Mouse (Mus musculus) stomach, embryonic 16.5 days (tissue): ENCODE data around the gene Sec61b. TPM values are rescaled to one million over a fixed set of nuclear protein-coding genes. Genes with fewer than 3 reads are reported as not detected.

ENCODE experiments used
- ATAC-seq: fragments of 200-750 bp; cut with Nextera tagmentation; 2 replicates; pipeline ENCODE4 v1.8.0; 2017; ENCODE audit warnings: moderate number of reproducible peaks, moderate TSS enrichment; ENCODE audit not compliant: insufficient read depth, low FRiP score
- H3K27ac ChIP-seq: fragments of 300-500 bp; sonication (generic); 2 replicates; pipeline ENCODE4 v1.5.1; 2014; ENCODE audit warnings: low read length
- H3K27me3 ChIP-seq: fragments of 300-500 bp; sonication (generic); 2 replicates; pipeline ENCODE4 v1.6.1; 2014; ENCODE audit warnings: low read length, control low read depth, mixed read lengths; ENCODE audit not compliant: control insufficient read depth, insufficient read depth
- H3K36me3 ChIP-seq: fragments of 300-500 bp; sonication (generic); 2 replicates; pipeline ENCODE4 v1.6.1; 2014; ENCODE audit warnings: low read length; ENCODE audit not compliant: control insufficient read depth, insufficient read depth
- H3K4me1 ChIP-seq: fragments of 300-500 bp; sonication (generic); 2 replicates; pipeline ENCODE4 v1.6.1; 2014; ENCODE audit warnings: low read length, control low read depth, mixed read lengths; ENCODE audit not compliant: control insufficient read depth, insufficient read depth
- H3K4me2 ChIP-seq: fragments of 300-500 bp; sonication (generic); 2 replicates; pipeline ENCODE4 v1.6.1; 2014; ENCODE audit warnings: low read depth, low read length, mixed read lengths
- H3K4me3 ChIP-seq: fragments of 300-500 bp; sonication (generic); replicated peaks from 2 replicates; pipeline ENCODE4 v1.5.1; 2014; ENCODE audit warnings: mild to moderate bottlenecking, low read length
- H3K9ac ChIP-seq: fragments of 300-500 bp; sonication (generic); 2 replicates; pipeline ENCODE4 v1.6.1; 2014; ENCODE audit warnings: low read length
- H3K9me3 ChIP-seq: fragments of 300-500 bp; sonication (generic); replicated peaks from 2 replicates; pipeline ENCODE4 v1.6.1; 2016; ENCODE audit warnings: low read length, control low read depth; ENCODE audit not compliant: control insufficient read depth
- WGBS: fragments of 180-500 bp; shearing (Covaris S2); extraction: QIAGEN DNeasy Blood & Tissue Kit; methylation state at CpG from one replicate; pipeline ENCODE4 v1.1.7; 2014; 5-methylcytosine and 5-hydroxymethylcytosine counted together
- polyA plus RNA-seq: library from polyadenylated mRNA; unstranded; fragments of >200 nt; fragmentation: Nextera tagmentation; extraction: Ambion mirVana; gene quantifications from 2 replicates; pipeline ENCODE4 v1.2.1, GENCODE M21; 2015

Sec61b gene
- polyA plus RNA-seq, 1 experiment from 2014 or later, result 480 TPM

- ATAC-seq, result no peak
- peak overlapping the region; percentile 84 for H3K9ac ChIP-seq
- H3K27me3 ChIP-seq, result no peaks in the 10 kb centered on the region
- peak overlapping the region; percentile 97 for H3K4me3 ChIP-seq
- WGBS, result 10% methylated on average over 31 of the region's 31 CpGs
- peaks cover 42% of the 10 kb centered on the region for H3K36me3 ChIP-seq
- H3K27ac ChIP-seq, result peak overlapping the region; percentile 98
- peaks cover 3% of the 10 kb centered on the region; the same call in 1 of the 2 replicates for H3K9me3 ChIP-seq
- peak overlapping the region; percentile 85 for H3K4me2 ChIP-seq
- peaks cover 19% of the 10 kb centered on the region for H3K4me1 ChIP-seq
Observed at GRCm38 (mm10) chr4:47474730-47475643, 529 bp downstream of the Sec61b start.

DNA sequence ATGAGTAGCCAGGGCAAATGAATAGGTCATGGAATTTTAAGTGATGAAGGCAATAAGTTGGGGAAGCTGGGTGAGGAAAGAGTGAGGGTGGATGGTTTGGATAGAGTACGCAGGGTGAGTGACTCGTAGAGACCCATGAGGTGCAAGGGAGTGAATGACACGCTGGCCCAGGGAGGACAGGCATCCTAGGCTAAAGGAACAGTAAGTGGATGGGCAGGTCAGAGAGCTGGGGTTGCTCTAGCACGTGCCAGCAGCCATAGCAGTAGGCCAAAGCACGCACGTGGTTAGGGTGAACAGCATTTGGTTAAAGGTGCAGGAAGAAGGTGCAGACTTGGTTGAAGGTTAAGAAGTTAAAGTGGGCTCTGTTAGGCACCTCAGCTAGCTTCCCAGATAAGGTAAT is 3.1 kb downstream of the Sec61b start:
- Histone ChIP-seq H3K27ac (no peak overlapping the region), H3K9me3 (no peaks in the 10 kb centered on the region), H3K4me1 (peaks cover 19% of the 10 kb centered on the region), H3K27me3 (no peaks in the 10 kb centered on the region), H3K9ac (no peak overlapping the region), H3K4me3 (no peak overlapping the region), H3K36me3 (peaks cover 34% of the 10 kb centered on the region), H3K4me2 (no peak overlapping the region)
- WGBS, result 93% methylated on average over 6 of the region's 6 CpGs
- ATAC-seq, result no peak

DNA sequence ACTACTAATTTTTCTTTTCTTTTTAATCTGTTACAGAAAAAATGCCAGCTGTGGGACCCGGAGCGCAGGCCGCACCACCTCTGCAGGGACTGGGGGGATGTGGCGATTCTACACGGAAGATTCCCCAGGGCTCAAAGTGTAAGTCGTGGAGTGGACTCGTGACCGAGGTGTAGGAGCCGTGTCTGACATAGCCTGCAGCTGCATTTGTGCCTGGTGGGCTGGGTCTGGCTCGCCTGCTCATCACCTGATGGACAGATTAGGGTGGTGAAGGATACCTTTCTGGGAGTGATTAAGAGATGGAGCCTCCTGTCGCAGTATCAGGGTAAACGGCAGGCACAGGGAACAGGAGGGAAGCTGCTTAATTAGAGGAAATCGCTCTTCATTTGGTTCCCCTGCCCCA is 5.6 kb downstream of the Sec61b start:
- no peak overlapping the region for H3K27ac ChIP-seq
- H3K9ac ChIP-seq, result no peak overlapping the region
- no peak overlapping the region for H3K4me2 ChIP-seq
- WGBS, result 94% methylated on average over 13 of the region's 13 CpGs
- no peak overlapping the region for H3K4me3 ChIP-seq
- ATAC-seq, result no peak
- no peaks in the 10 kb centered on the region for H3K9me3 ChIP-seq
- no peaks in the 10 kb centered on the region for H3K27me3 ChIP-seq
- H3K4me1 ChIP-seq, result peaks cover 9% of the 10 kb centered on the region
- H3K36me3 ChIP-seq, result peaks cover 42% of the 10 kb centered on the region

DNA sequence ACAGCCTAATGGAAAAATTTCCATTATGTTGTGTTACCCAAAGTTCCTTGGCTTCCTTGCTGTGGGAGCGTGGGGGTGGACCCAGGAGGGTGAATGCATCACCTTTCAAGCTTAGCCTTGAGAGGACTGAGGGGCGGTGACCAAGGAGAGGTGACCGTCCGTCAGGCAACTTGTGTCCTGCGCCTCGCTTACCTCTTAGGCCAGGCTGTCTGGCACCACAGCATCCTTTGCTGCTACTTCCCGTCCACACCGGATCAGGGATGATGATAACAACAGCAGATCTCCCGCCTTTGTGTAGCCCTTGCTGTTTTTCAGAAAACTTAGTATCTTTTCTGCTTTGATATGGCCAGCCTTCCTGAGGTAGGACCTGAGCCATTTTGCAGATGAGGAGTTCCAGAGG is 6.1 kb downstream of the Sec61b start:
- Histone ChIP-seq H3K36me3 (peaks cover 42% of the 10 kb centered on the region), H3K4me2 (no peak overlapping the region), H3K4me1 (peaks cover 4% of the 10 kb centered on the region; the same call in 1 of the 2 replicates), H3K9ac (no peak overlapping the region), H3K27ac (no peak overlapping the region), H3K27me3 (no peaks in the 10 kb centered on the region), H3K4me3 (no peak overlapping the region), H3K9me3 (no peaks in the 10 kb centered on the region)
- 89% methylated on average over 9 of the region's 9 CpGs for WGBS
- ATAC-seq, result no peak

DNA sequence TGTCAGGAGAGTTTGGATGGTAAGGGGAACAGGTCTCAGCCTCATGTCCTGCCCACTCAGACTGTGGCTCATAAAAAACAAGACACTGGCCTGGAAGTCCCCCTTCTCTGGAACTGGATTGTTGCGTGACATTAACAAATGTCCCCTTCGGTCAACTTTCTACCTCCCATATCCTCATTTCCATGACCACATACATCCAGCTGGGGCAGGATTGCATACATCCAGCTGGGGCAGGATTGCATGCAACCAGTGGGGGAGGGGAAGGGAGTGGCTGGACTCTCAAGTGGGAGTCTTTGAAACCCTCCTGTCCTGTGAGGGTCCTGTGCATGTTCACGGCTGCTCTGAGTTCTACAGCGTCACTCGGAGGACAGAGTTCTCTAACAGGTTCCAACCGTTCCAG is 16.8 kb downstream of the Sec61b start:
- no peak overlapping the region for H3K4me3 ChIP-seq
- no peaks in the 10 kb centered on the region for H3K9me3 ChIP-seq
- 75% methylated on average over 6 of the region's 6 CpGs for WGBS
- no peak for ATAC-seq
- no peaks in the 10 kb centered on the region for H3K27me3 ChIP-seq
- H3K27ac ChIP-seq, result no peak overlapping the region
- H3K36me3 ChIP-seq, result no peaks in the 10 kb centered on the region
- H3K9ac ChIP-seq, result no peak overlapping the region
- H3K4me1 ChIP-seq, result no peaks in the 10 kb centered on the region
- H3K4me2 ChIP-seq, result no peak overlapping the region

DNA sequence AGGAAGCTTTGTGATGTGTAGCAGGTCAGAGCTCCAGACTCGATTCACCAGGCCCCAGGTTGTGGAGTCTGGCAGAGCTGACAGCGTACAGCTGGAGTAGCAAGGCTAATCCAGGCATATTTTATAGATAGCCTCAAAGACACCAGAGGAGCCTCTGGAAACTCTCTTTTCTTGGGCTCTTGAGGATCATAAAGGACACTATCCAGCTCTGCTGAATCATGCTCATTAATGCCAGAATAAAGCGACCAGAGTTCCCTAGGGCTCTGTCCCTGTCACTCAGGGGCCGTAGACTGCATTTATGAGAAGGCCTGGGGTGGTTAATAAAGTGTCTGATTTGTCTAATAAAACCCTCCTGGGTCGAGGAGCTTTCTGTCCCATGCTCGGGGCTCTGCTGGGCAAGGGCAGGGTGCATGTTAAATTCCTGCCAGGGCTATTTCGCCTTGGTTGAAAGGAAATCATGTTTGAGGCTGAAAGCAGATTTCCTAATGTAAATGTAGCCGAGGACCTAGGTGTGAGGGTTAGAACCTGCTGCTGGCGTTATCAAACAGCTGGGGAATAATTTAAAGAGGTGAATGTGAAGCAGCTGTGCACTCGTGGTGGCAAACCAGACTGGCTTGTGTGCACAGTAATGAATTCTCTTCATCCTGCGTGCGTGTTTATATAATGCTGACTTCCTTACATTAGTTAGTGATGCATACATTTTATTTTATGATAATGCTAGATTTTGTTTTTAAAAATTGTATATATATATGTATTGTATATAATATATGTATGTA is 18.0 kb downstream of the Sec61b start:
- Histone ChIP-seq H3K27me3 (no peaks in the 10 kb centered on the region), H3K4me2 (no peak overlapping the region), H3K36me3 (no peaks in the 10 kb centered on the region), H3K27ac (no peak overlapping the region), H3K9ac (no peak overlapping the region), H3K4me3 (no peak overlapping the region), H3K9me3 (no peaks in the 10 kb centered on the region), H3K4me1 (no peaks in the 10 kb centered on the region)
- ATAC-seq, result no peak
- WGBS, result 51% methylated on average over 12 of the region's 12 CpGs

DNA sequence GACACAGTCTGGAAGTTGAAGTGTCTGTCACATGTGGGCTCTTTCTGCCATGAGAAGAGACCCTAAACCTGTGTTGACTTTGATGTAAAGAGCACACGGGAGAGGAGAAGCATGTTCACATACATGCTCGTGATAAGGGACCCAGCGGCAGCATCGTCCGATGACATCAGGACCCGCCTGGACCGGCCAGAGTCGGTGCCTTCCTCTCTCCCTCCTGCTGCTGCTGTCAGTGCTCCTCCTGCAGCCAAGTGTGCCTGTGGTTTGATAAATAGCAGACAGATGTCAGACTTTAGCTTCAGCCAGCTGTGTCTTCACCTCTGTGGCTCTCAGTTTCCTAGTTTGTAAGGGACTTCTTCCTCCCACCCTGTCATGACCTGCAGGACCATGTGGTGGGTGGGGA is 19.0 kb downstream of the Sec61b start:
- H3K27me3 ChIP-seq, result no peaks in the 10 kb centered on the region
- WGBS, result 63% methylated on average over 8 of the region's 8 CpGs
- no peak for ATAC-seq

DNA sequence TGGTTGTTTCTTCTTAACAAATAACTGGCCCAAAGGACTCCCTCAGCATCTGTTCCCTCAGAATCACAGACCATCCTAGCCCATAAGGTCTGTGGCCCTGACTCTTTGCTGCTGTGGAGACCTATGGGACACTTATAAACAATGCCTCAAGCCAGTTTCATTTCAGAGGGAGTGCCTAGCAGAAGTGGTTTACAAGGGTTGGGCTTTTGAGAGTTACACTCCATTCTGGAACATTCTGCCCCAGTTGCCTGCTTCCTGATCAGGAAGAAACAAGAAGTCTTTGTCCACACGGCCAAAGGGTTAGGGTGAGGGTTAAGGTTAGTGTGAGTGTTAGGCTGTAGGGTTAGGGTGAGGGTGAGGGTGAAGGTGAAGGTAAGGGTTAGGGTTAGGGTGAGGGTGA is 19.7 kb downstream of the Sec61b start:
- no peak overlapping the region for H3K4me3 ChIP-seq
- WGBS, result 56% methylated on average over 1 of the region's 1 CpGs
- no peaks in the 10 kb centered on the region for H3K27me3 ChIP-seq
- H3K27ac ChIP-seq, result no peak overlapping the region
- no peaks in the 10 kb centered on the region for H3K4me1 ChIP-seq
- H3K36me3 ChIP-seq, result no peaks in the 10 kb centered on the region
- no peak overlapping the region for H3K4me2 ChIP-seq
- no peak overlapping the region for H3K9ac ChIP-seq
- ATAC-seq, result no peak
- H3K9me3 ChIP-seq, result no peaks in the 10 kb centered on the region

More for the DNA sequence above, 19.0 kb downstream of the Sec61b start:
- no peaks in the 10 kb centered on the region for H3K4me1 ChIP-seq
- no peak overlapping the region for H3K4me2 ChIP-seq
- no peaks in the 10 kb centered on the region for H3K9me3 ChIP-seq
- H3K4me3 ChIP-seq, result no peak overlapping the region
- no peaks in the 10 kb centered on the region for H3K36me3 ChIP-seq
- no peak overlapping the region for H3K27ac ChIP-seq
- no peak overlapping the region for H3K9ac ChIP-seq

DNA sequence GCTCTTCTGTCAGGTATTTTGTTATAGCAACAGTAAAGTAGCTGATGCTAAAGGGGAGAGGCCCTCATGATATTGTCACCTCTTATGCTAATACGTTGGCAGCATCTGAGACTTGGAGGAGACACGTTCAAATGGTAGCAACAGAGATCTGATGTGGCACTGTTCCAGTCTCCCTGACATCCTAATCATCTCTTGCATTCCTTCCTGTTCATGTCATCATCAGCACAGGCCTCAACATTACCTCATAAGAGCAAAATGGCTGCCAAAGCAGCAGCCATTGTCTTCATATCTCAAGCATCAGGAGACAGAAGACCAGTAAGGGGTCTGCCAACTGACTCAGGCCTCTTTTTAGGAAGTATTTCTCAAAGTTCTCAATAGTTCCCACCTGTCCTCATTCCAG is 20.2 kb downstream of the Sec61b start:
- no peaks in the 10 kb centered on the region for H3K36me3 ChIP-seq
- WGBS, result 72% methylated on average over 2 of the region's 2 CpGs
- no peaks in the 10 kb centered on the region for H3K27me3 ChIP-seq
- ATAC-seq, result no peak
- H3K4me2 ChIP-seq, result no peak overlapping the region
- no peak overlapping the region for H3K27ac ChIP-seq
- no peaks in the 10 kb centered on the region for H3K9me3 ChIP-seq
- no peak overlapping the region for H3K4me3 ChIP-seq
- H3K4me1 ChIP-seq, result no peaks in the 10 kb centered on the region
- H3K9ac ChIP-seq, result no peak overlapping the region
